Mouse (Mus musculus) limb, embryonic 10.5 days (tissue): ENCODE measurements around the gene Comtd1. TPM values are rescaled to one million over a fixed set of nuclear protein-coding genes. Genes with fewer than 3 reads are reported as not detected.

Source experiments
- DNase-seq: peaks from one replicate; pipeline ENCODE4 v3.0.0-alpha.2; 2017; ENCODE audit warnings: low spot score
- H3K27ac ChIP-seq: fragments of 300-500 bp; sonication (generic); 2 replicates; pipeline ENCODE4 v1.5.1; 2016; ENCODE audit warnings: mild to moderate bottlenecking
- H3K27me3 ChIP-seq: fragments of 300-500 bp; sonication (generic); 2 replicates; pipeline ENCODE4 v1.6.1; 2016; ENCODE audit warnings: low read depth, mild to moderate bottlenecking; ENCODE audit not compliant: poor library complexity, severe bottlenecking
- H3K36me3 ChIP-seq: fragments of 300-500 bp; sonication (generic); 2 replicates; pipeline ENCODE4 v1.6.1; 2016; ENCODE audit warnings: mild to moderate bottlenecking, moderate library complexity
- H3K4me1 ChIP-seq: fragments of 300-500 bp; sonication (generic); 2 replicates; pipeline ENCODE4 v1.6.1; 2016
- H3K4me3 ChIP-seq: fragments of 300-500 bp; sonication (generic); 2 replicates; pipeline ENCODE4 v1.5.1; 2016; ENCODE audit warnings: mild to moderate bottlenecking, moderate library complexity
- H3K9me3 ChIP-seq: fragments of 300-500 bp; sonication (generic); replicated peaks from 2 replicates; pipeline ENCODE4 v1.6.1; 2016; ENCODE audit warnings: mild to moderate bottlenecking
- WGBS: fragments of 180-500 bp; shearing (Covaris S2); methylation state at CpG from one replicate; pipeline ENCODE4 v1.1.7; 2016; 5-methylcytosine and 5-hydroxymethylcytosine counted together
- polyA plus RNA-seq: library from polyadenylated mRNA; unstranded; fragments of >200 nt; fragmentation: Nextera tagmentation; extraction: Ambion mirVana; gene quantifications from 2 replicates; pipeline ENCODE4 v1.2.1, GENCODE M21; 2016

Comtd1 gene
- polyA plus RNA-seq, 1 experiment from 2014 or later: 20.9 TPM

GRCm38 (mm10) chr14:21850419-21851127, 1.8 kb upstream of the Comtd1 start:
- Histone ChIP-seq H3K4me1 (peaks cover 85% of the 10 kb centered on the region), H3K27me3 (peaks cover 35% of the 10 kb centered on the region), H3K27ac (peak overlapping the region; percentile 59), H3K36me3 (peaks cover 15% of the 10 kb centered on the region), H3K9me3 (no peaks in the 10 kb centered on the region), H3K4me3 (peak overlapping the region; percentile 13; the same call in 1 of the 2 replicates)
- WGBS: 57% methylated on average over 24 of the region's 24 CpGs
- DNase-seq: peak; percentile 57

- 85% methylated on average over 13 of the region's 13 CpGs for WGBS
Observed at GRCm38 (mm10) chr14:21849524-21850418, 994 bp upstream of the Comtd1 start.

DNA sequence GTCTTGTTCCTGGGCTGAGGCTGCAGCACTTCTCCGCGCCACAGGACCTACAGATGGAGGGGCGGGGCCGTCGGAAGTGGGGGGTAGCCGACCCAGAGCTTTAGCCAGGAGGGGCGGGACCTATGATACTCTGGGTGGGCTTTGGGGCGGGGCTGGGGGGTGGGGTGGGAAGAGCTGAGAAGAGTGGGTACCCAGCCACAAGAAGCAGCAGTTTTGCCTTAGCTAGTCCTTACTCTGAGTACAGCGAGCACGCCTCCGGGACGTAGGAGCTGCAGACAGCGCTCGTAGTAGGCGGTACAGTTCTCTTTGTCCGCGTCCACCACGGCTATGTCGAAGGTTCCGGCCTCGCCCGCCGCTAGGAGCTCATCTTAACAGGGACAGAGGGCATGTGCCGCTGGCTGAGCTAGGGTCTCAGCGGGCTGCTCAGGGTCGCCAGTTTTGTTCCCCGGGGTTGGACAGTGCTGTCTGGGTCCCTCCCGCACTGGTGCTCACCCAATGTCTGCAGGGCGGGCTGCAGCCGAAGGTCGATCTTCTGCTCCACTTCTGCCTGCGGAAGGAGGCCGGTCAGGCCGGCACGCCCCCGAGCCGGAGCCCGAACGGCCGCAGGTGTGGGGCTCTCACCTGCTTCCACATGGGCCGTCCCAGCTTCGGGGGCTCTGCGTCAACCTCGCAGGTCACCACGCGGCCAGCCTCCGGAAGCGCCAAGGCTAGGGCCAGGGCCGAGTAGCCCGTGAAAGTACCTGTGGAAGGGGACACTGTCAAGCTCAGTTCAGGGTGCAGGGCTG, 1.2 kb downstream of the Comtd1 start:
- DNase-seq: peak; percentile 86
- Histone ChIP-seq H3K27me3 (peaks cover 20% of the 10 kb centered on the region), H3K9me3 (no peaks in the 10 kb centered on the region), H3K4me1 (peaks cover 61% of the 10 kb centered on the region), H3K4me3 (peak overlapping the region; percentile 72), H3K36me3 (peaks cover 45% of the 10 kb centered on the region), H3K27ac (peak overlapping the region; percentile 84)
- under 1% methylated on average over 50 of the region's 50 CpGs for WGBS

More at GRCm38 (mm10) chr14:21849524-21850418, 994 bp upstream of the Comtd1 start:
- Histone ChIP-seq H3K36me3 (peaks cover 23% of the 10 kb centered on the region), H3K9me3 (no peaks in the 10 kb centered on the region), H3K4me3 (no peak overlapping the region), H3K4me1 (peaks cover 77% of the 10 kb centered on the region), H3K27me3 (peaks cover 27% of the 10 kb centered on the region), H3K27ac (peak overlapping the region; percentile 59; the same call in 1 of the 2 replicates)
- peak; percentile 38 for DNase-seq

GRCm38 (mm10) chr14:21846827-21847380, 1.9 kb downstream of the Comtd1 start:
- peaks cover 13% of the 10 kb centered on the region; the same call in 1 of the 2 replicates for H3K27me3 ChIP-seq
- H3K9me3 ChIP-seq: no peaks in the 10 kb centered on the region
- 17% methylated on average over 10 of the region's 10 CpGs for WGBS
- peaks cover 54% of the 10 kb centered on the region for H3K4me1 ChIP-seq
- peaks cover 52% of the 10 kb centered on the region for H3K36me3 ChIP-seq
- no peak for DNase-seq
- peak overlapping the region; percentile 84 for H3K27ac ChIP-seq
- peak overlapping the region; percentile 72 for H3K4me3 ChIP-seq

DNA sequence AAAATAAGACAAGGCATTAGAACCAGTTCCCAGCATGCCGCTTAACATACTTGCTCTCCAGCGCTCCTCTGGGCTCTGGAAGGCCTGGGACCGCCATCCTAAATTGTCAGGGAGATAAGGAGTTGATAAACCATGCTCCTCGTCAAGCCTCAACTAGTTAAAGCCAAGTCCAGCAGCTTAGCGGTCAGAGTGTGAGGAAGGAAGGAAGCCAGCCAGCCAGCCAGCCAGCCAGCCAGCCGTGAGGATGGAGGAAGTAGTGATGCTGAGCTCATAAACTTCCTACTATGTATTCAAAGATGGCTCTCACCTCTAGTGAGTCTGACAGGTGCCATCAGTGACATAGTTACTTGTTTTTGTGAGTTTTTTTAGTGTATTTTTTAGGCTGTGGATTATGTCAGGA, 5.5 kb downstream of the Comtd1 start:
- Histone ChIP-seq H3K27ac (no peak overlapping the region), H3K4me1 (peaks cover 19% of the 10 kb centered on the region), H3K36me3 (peaks cover 88% of the 10 kb centered on the region), H3K9me3 (no peaks in the 10 kb centered on the region), H3K27me3 (no peaks in the 10 kb centered on the region), H3K4me3 (no peak overlapping the region)
- WGBS: 78% methylated on average over 6 of the region's 6 CpGs
- DNase-seq: no peak

GRCm38 (mm10) chr14:21841819-21842592, 6.8 kb downstream of the Comtd1 start:
- DNase-seq: no peak
- no peaks in the 10 kb centered on the region for H3K27me3 ChIP-seq
- peaks cover 6% of the 10 kb centered on the region for H3K4me1 ChIP-seq
- no peaks in the 10 kb centered on the region for H3K9me3 ChIP-seq
- H3K36me3 ChIP-seq: peaks cover 100% of the 10 kb centered on the region
- 91% methylated on average over 5 of the region's 5 CpGs for WGBS
- H3K27ac ChIP-seq: no peak overlapping the region
- H3K4me3 ChIP-seq: no peak overlapping the region

DNA sequence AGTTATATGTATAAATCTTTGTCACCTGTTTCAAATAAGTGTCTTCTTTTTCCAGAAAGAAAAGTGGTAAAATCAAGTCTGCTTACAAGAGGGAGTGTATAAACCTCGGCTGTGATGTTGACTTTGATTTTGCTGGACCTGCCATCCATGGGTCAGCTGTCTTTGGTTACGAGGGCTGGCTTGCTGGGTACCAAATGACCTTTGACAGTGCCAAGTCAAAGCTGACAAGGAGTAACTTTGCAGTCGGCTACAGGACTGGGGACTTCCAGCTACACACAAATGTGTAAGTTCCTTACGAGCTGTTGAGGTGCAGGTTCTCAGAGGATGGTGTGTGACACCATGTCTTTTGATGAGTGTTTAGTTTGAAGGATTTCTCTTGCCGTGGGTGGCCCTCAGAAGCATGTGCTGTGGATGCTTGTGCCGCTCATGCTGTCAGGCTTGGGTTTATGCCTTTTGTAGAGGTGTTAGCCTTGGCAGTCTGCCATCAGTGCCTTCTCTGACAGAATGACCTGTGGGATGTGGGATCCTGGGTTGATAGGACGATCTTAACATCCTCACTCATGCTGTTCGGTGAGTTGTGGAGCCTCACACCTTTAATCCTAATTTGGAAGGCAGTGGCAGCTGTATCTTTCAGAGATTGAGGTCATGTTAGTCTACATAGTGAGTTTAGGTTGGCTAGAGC, 10.3 kb downstream of the Comtd1 start:
- DNase-seq: no peak
- Histone ChIP-seq H3K27ac (no peak overlapping the region), H3K4me3 (no peak overlapping the region), H3K36me3 (peaks cover 100% of the 10 kb centered on the region), H3K27me3 (no peaks in the 10 kb centered on the region), H3K9me3 (no peaks in the 10 kb centered on the region), H3K4me1 (peaks cover 2% of the 10 kb centered on the region)
- 85% methylated on average over 8 of the region's 8 CpGs for WGBS

- H3K4me1 ChIP-seq: peaks cover 29% of the 10 kb centered on the region
- H3K27me3 ChIP-seq: no peaks in the 10 kb centered on the region
- WGBS: under 1% methylated on average over 28 of the region's 28 CpGs
- peak overlapping the region; percentile 97 for H3K4me3 ChIP-seq
- peaks cover 42% of the 10 kb centered on the region for H3K36me3 ChIP-seq
- peak overlapping the region; percentile 100 for H3K27ac ChIP-seq
- no peak for DNase-seq
- no peaks in the 10 kb centered on the region for H3K9me3 ChIP-seq
Observed at GRCm38 (mm10) chr14:21831830-21832403, 16.9 kb downstream of the Comtd1 start.

- H3K27ac ChIP-seq: peak overlapping the region; percentile 100
- peaks cover 29% of the 10 kb centered on the region for H3K4me1 ChIP-seq
- H3K27me3 ChIP-seq: no peaks in the 10 kb centered on the region
- peak; percentile 98 for DNase-seq
- no peaks in the 10 kb centered on the region for H3K9me3 ChIP-seq
- H3K4me3 ChIP-seq: peak overlapping the region; percentile 97
- WGBS: under 1% methylated on average over 73 of the region's 73 CpGs
- peaks cover 34% of the 10 kb centered on the region for H3K36me3 ChIP-seq
Observed at GRCm38 (mm10) chr14:21830876-21831767, 17.7 kb downstream of the Comtd1 start.

DNA sequence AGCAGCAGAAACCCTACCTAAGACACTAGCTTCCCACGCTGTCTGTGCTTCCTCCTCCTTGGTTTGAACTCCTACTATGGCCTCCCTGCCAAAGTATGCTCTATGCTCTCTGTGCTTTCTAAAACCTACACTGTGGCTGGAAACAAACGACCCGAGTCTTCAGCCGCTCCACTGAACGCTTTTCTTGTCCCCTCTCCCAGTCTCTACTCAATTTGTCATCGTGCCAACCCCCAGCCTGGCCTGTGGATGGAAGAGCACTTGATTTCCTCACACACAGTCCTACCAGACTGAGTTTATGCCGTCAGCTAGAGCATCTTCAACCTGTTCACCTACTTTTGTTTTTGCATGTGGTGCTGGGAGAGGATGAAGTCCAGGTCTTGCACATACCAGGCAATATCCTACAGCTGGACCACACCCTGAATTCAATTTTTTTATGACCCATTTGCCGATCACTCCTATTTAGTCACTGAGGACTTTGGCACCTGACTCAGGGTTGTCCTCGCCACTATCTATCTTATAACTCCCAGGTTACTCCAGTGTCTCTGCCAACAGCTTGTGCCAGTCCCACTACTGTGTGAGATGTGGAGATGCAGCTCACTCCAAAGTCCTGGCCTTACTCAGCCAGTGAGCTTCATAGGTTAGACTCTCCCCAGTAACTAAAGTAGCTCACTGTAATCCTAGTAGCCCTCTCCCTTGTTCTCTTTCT, 22.8 kb downstream of the Comtd1 start:
- H3K4me1 ChIP-seq: peaks cover 14% of the 10 kb centered on the region
- no peak for DNase-seq
- 83% methylated on average over 9 of the region's 9 CpGs for WGBS
- no peaks in the 10 kb centered on the region for H3K9me3 ChIP-seq
- no peaks in the 10 kb centered on the region for H3K36me3 ChIP-seq
- no peaks in the 10 kb centered on the region for H3K27me3 ChIP-seq
- no peak overlapping the region for H3K27ac ChIP-seq
- no peak overlapping the region for H3K4me3 ChIP-seq
